Mouse (Mus musculus): ENCODE results near the gene Prdm2. TPM values are rescaled to one million over a fixed set of nuclear protein-coding genes. Genes with fewer than 3 reads are reported as not detected.

Gene Prdm2
- total RNA-seq, 2 experiments from 2014 or later, result 18.7 to 19.8 TPM

DNA sequence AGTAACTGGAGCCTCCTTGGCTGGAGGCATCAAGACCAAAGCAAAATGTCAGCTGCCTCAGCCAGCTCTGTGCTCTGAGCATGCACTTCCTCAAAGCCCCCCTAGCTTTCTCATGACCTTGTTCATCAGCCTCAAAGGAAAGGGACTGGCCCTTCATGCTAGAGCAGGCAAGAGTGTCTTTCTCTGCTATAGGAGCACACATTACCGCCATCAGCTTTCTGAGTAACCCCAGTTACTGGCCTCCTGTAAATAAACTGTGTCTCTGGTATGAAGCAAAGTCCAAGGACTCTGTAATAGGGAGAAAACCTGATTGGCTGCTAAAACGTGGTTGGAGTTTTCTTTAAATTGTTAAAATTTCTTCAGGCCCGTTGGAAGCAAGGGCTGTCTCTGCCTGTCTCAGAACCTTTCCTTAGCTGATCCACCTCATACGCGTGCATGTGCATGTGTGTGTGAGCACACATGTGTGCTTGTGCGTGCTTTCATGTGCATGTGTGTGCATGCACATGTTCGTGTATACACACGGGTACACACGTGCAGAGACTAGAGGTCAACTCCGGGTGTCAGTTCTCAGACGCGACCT lies 153.9 kb downstream of the Prdm2 start:
- DNase-seq, result no peak
- intact Hi-C loops (cut with DNase I; ENCODE audit: low total_unique reads), result no loop called here

Small RNA genes lying within 50 kb of the gene (microRNA-seq; reads per million reads assigned to microRNA genes)
- gene Mir7021, result 3.0 to 3.2 reads per million in 2 experiments

Other genes with a start within 250 kb of the Prdm2 start
- gene Pdpn, start 86.6 kb upstream of the Prdm2 start, total RNA-seq (2021), result 10 to 100 TPM; 12.5 to 16.1 TPM
- 10 to 100 TPM; 21.0 to 22.1 TPM for gene Lrrc38, start 136.8 kb upstream of the Prdm2 start, total RNA-seq (2021)
- gene Pramel1, start 181.4 kb upstream of the Prdm2 start, total RNA-seq (2021), result under 1 TPM in 1 of 2 experiments, not detected in 1; 0.18 TPM
- gene Pramef8, start 199.4 kb upstream of the Prdm2 start, total RNA-seq (2021), result 1 to 10 TPM; 5.2 to 7.0 TPM
- not detected for gene Oog4, start 237.3 kb upstream of the Prdm2 start, total RNA-seq (2021)

Measured in gastrocnemius, postnatal 14 days (tissue).